Mouse (Mus musculus) stomach, postnatal 0 days (tissue): ENCODE results near the gene Tfg. TPM values are rescaled to one million over a fixed set of nuclear protein-coding genes. Genes with fewer than 3 reads are reported as not detected.

Experiments
- ATAC-seq: fragments of 200-750 bp; cut with Nextera tagmentation; 2 replicates; pipeline ENCODE4 v1.8.0; 2017; ENCODE audit not compliant: low FRiP score, low TSS enrichment
- DNase-seq: peaks from one replicate; pipeline ENCODE4 v3.0.0-alpha.2; 2016; ENCODE audit warnings: low spot score
- H3K27ac ChIP-seq: fragments of 300-500 bp; sonication (generic); replicated peaks from 2 replicates; pipeline ENCODE4 v1.5.1; 2014; ENCODE audit warnings: mild to moderate bottlenecking, control low read depth
- H3K27me3 ChIP-seq: fragments of 300-500 bp; sonication (generic); 2 replicates; pipeline ENCODE4 v1.6.1; 2014; ENCODE audit warnings: low read length; ENCODE audit not compliant: control insufficient read depth, insufficient read depth
- H3K36me3 ChIP-seq: fragments of 300-500 bp; sonication (generic); 2 replicates; pipeline ENCODE4 v1.6.1; 2014; ENCODE audit warnings: low read length, mixed read lengths; ENCODE audit not compliant: control insufficient read depth, insufficient read depth
- H3K4me1 ChIP-seq: fragments of 300-500 bp; sonication (generic); replicated peaks from 2 replicates; pipeline ENCODE4 v1.6.1; 2014; ENCODE audit warnings: antibody characterized with exemption; ENCODE audit not compliant: control insufficient read depth, insufficient read depth
- H3K4me2 ChIP-seq: fragments of 300-500 bp; sonication (generic); replicated peaks from 2 replicates; pipeline ENCODE4 v1.6.1; 2014; ENCODE audit warnings: low read depth, mild to moderate bottlenecking, control low read depth, moderate library complexity
- H3K4me3 ChIP-seq: fragments of 300-500 bp; sonication (generic); 2 replicates; pipeline ENCODE4 v1.5.1; 2014; ENCODE audit warnings: low read depth, low read length, control low read depth
- H3K9ac ChIP-seq: fragments of 300-500 bp; sonication (generic); 2 replicates; pipeline ENCODE4 v1.6.1; 2014; ENCODE audit warnings: mild to moderate bottlenecking, low read length, control low read depth, mixed read lengths
- H3K9me3 ChIP-seq: fragments of 300-500 bp; sonication (generic); 2 replicates; pipeline ENCODE4 v1.6.1; 2016; ENCODE audit warnings: low read length; ENCODE audit not compliant: control insufficient read depth
- CTCF ChIP-seq: IDR thresholded peaks from 2 replicates; pipeline ENCODE4 v1.5.1; 2016; ENCODE audit warnings: antibody characterized with exemption, low read depth, mild to moderate bottlenecking, moderate library complexity
- EP300 ChIP-seq: optimal IDR thresholded peaks from 2 replicates; pipeline ENCODE3; 2016; ENCODE audit warnings: antibody characterized with exemption
- WGBS: fragments of 180-500 bp; shearing (Covaris S2); extraction: QIAGEN DNeasy Blood & Tissue Kit; methylation state at CpG from one replicate; pipeline ENCODE4 v1.1.7; 2014; 5-methylcytosine and 5-hydroxymethylcytosine counted together
- polyA plus RNA-seq: library from polyadenylated mRNA; unstranded; fragments of >200 nt; fragmentation: Nextera tagmentation; extraction: Ambion mirVana; gene quantifications from 2 replicates; pipeline ENCODE4 v1.2.1, GENCODE M21; 2015

Gene Tfg
- polyA plus RNA-seq, 1 experiment from 2014 or later: 115 TPM

- TF ChIP-seq CTCF: no peak
- TF ChIP-seq EP300: no peak
- Histone ChIP-seq H3K9ac (no peak overlapping the region), H3K4me1 (no peaks in the 10 kb centered on the region), H3K9me3 (no peaks in the 10 kb centered on the region), H3K27me3 (no peaks in the 10 kb centered on the region), H3K36me3 (no peaks in the 10 kb centered on the region), H3K4me2 (no peak overlapping the region), H3K27ac (no peak overlapping the region), H3K4me3 (no peak overlapping the region)
- ATAC-seq (no peak), DNase-seq (no peak)
Observed at GRCm38 (mm10) chr16:56658866-56659265, 58.4 kb downstream of the Tfg start.

- H3K27ac ChIP-seq: no peak overlapping the region
- ATAC-seq (no peak), DNase-seq (no peak)
- H3K4me1 ChIP-seq: no peaks in the 10 kb centered on the region
- H3K4me2 ChIP-seq: no peak overlapping the region
- H3K27me3 ChIP-seq: no peaks in the 10 kb centered on the region
- WGBS: 61% methylated on average over 12 of the region's 12 CpGs
- H3K9me3 ChIP-seq: no peaks in the 10 kb centered on the region
- no peaks in the 10 kb centered on the region for H3K36me3 ChIP-seq
- H3K4me3 ChIP-seq: no peak overlapping the region
- TF ChIP-seq EP300 (no peak), CTCF (no peak)
- no peak overlapping the region for H3K9ac ChIP-seq
Observed at GRCm38 (mm10) chr16:56655193-56655910, 61.9 kb downstream of the Tfg start.

- DNase-seq: no peak
- Histone ChIP-seq H3K27ac (no peak overlapping the region), H3K27me3 (no peaks in the 10 kb centered on the region), H3K4me3 (no peak overlapping the region), H3K9ac (no peak overlapping the region), H3K9me3 (no peaks in the 10 kb centered on the region), H3K4me2 (no peak overlapping the region), H3K36me3 (peaks cover 2% of the 10 kb centered on the region; the same call in 1 of the 2 replicates), H3K4me1 (no peaks in the 10 kb centered on the region)
- no peak for TF ChIP-seq EP300
- no peak for TF ChIP-seq CTCF
- WGBS: 56% methylated on average over 7 of the region's 7 CpGs
- ATAC-seq: no peak
Observed at GRCm38 (mm10) chr16:56646382-56647172, 70.7 kb downstream of the Tfg start.

GRCm38 (mm10) chr16:56645251-56645650, 72.0 kb downstream of the Tfg start:
- Histone ChIP-seq H3K9ac (no peak overlapping the region), H3K4me2 (no peak overlapping the region), H3K9me3 (no peaks in the 10 kb centered on the region), H3K36me3 (peaks cover 2% of the 10 kb centered on the region; the same call in 1 of the 2 replicates), H3K27me3 (no peaks in the 10 kb centered on the region), H3K4me1 (no peaks in the 10 kb centered on the region), H3K27ac (no peak overlapping the region), H3K4me3 (no peak overlapping the region)
- ATAC-seq (no peak), DNase-seq (no peak)
- WGBS: 8% methylated on average over 2 of the region's 2 CpGs
- TF ChIP-seq CTCF: no peak
- no peak for TF ChIP-seq EP300

Other genes starting within 250 kb of the Tfg start
- gene Abi3bp, start 239.6 kb downstream of the Tfg start, polyA plus RNA-seq: 24.7 and 28.6 TPM in 2 replicates
- gene Adgrg7, start 78.4 kb upstream of the Tfg start, polyA plus RNA-seq: not detected in 2 replicates
- 48.9 and 53.3 TPM in 2 replicates for gene Tmem45a, start 168.7 kb upstream of the Tfg start, polyA plus RNA-seq
- gene Lnp1, start 210.6 kb upstream of the Tfg start, polyA plus RNA-seq: not detected in 2 replicates